Mouse (Mus musculus): ENCODE data around the gene Pygb.

Gene Pygb

DNA sequence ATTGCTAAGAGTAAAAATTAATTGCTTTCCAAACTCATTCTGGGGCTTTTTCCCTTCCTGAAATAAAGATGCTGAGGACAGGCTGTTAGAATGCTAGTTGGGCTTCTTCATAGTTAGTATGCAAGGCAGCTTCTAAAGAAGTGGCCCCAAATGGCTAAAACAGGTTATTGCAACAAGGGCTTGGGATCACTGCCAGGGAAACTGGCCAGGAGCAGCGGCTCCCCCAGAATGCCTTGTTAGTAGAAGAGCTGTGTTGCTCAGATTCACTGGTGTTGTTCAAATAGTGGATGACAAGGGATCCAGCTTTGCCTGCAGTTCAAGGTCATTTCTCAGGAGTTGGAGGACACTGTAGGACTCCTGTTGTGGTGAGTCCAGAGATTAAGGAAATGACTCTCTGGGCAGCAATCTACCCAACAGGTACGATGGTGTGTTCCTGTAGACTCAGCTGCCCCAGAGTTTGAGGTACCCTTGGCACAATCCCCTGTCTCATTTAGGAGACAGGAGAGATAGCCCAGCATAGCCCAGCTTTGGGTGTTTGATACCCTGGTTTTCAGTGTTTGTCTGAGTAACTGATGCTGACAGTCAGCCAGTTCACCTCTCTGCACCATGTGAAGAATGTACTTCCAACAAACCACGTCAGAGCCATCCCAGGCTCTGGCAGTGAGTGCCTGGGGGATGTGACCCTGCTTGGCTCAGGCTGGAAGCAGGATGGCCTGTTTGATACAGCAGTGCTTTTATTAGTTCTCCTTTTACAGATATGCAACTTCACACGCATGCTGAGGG is 2.4 kb downstream of the Pygb start:
- no peak for DNase-seq (ENCODE audit: low read depth, low spot score)

DNA sequence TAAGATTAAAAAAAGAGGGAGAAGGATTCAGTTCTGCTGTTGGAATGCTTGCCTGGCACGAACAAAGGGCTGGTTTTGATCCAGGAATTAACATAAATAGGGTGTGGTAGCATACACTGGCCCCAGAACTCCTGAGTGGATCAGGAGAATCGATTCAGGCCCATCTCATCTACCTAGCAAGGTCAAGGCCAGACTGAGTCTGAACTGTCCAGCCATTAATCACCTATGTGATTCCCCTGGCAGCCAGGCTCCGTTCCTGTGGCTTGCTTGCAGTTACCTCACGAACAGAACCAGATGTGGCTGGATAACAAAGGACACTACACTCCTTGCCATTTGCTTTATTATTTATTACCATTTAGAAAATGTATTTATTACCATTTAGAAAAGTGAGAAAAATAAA is 6.8 kb downstream of the Pygb start:
- no peak for DNase-seq (ENCODE audit: low read depth, low spot score)

DNA sequence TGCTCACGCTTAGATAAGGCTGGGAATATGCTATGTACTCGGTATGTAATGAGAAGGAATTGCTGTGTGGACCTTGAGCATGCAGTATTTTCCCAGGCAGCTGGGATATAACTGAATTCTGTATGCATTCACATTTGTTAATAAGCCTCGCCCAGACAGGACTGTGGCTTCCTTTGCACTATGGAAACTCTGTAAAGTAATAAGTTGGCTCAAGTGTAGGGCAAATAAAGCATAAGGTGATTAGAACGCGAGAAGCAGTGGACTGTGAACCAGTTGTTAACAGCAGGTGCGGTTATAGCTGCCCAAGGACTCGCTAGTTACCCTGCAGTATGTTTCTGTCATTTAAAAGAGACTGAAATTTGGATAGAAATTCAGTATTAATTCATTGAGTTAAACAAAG is 11.5 kb downstream of the Pygb start:
- no peak for DNase-seq (ENCODE audit: low read depth, low spot score)

DNA sequence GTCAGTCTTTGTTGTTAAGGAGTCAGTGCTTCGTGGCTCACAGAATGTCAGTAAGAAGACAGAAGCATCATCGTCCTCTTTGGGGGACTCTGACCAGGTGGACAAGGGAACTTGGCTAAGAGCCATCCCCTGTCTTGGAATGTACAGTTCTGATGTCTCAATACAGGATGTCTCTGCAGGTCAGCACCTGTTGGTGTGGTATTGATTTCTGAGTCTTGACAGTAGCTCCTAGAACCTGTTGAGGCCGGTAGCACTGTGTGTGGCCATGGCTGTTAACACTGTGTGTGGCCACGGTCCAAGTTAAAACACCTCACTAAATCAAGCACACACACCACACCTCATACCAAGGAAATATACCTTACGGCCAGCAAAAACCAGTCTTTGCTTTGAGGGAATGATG is 14.1 kb downstream of the Pygb start:
- DNase-seq (ENCODE audit: low read depth, low spot score), result no peak

DNA sequence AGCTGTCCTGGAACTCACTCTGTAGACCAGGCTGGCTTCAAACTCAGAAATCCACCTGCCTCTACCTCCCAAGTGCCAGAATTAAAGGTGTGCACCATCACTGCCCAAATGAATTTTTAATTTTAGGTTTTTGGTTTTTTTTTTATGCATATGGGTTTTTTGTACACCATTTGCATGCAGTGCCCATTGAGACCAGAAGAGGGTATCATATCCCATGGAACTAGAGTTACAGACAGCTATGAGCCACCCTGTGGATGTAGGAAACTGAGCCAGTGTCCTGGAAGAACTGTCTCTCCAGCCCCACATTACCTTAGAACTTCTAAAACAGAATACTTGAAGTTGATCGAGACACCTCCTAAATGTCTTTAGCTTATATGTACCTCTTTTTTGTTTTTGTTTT is 16.5 kb downstream of the Pygb start:
- DNase-seq (ENCODE audit: low read depth, low spot score), result no peak

DNA sequence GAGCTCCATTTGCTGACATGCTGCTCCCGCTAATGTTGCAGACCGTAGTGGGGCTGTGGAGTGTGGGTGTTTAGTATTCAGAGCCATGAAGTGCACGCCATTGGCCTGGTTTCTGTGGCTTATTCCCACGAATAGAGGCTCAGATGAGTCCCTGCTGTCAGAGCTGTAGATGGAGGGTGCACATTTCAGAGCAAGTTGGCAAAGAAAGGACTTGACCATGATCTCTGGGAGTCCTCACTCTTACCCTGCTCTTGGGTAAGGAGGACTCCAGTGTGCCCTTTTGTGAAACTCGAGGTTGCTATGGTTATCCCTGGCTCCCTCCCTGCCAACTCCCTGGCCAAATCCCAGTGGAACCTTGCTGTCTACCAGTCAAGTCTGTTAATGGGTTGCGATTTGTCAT is 21.8 kb downstream of the Pygb start:
- no peak for DNase-seq (ENCODE audit: low read depth, low spot score)

DNA sequence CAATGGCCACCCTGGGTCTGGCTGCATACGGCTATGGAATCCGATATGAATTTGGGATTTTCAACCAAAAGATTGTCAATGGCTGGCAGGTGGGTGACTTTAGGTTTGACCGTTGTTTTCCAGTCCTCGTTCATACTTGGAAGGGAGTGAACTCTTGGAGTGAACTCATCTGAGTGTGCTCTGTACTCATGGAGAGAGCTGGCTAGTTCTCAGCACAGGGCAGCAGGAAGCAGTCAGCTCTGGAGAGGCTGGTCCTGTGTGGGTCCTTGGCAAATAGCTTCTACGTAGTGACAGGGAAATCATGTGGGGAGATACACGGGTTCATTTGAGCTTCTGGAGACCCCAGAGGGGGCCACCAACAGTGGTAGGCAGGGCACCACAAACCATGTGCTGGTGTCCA is 22.3 kb downstream of the Pygb start:
- DNase-seq (ENCODE audit: low read depth, low spot score), result no peak

DNA sequence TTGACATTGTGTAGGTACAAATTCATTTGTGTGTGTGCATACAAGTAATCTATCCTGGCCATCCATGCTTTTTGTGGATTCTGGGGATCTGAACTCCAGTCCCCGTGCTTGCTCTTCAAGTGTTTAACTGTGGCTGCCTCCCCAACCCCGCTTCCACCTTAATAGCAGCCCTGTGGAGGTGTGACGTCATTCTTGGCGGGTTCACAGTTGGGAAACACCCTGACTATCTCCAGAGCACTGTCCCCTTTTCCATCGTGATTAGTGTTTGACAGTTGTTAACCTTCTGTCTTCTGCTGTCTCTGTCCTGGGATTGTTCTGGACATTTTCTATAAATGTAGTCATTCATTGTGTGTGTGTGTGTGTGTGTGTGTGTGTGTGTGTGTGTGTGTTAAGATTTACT is 24.1 kb downstream of the Pygb start:
- no peak for DNase-seq (ENCODE audit: low read depth, low spot score)

DNA sequence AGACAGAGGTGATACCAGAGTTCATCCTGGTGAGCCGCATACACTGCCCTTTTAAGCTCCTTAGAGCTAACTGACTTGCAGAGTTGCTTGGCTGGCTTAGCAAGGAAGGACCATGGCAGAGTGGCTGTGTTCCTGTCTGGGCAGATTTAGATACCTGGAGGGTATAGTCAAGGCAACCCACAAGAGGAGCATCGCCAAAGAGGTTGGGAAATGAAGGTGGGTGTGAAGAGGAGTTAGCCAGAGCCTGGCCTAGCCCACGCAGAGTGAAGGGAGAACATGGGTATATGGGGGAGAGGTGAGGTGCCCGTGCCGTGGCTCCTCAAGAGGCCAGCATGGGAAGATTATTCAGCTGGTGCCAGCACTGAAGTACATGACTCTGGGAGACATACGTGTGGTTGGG is 26.3 kb downstream of the Pygb start:
- DNase-seq (ENCODE audit: low read depth, low spot score), result no peak

DNA sequence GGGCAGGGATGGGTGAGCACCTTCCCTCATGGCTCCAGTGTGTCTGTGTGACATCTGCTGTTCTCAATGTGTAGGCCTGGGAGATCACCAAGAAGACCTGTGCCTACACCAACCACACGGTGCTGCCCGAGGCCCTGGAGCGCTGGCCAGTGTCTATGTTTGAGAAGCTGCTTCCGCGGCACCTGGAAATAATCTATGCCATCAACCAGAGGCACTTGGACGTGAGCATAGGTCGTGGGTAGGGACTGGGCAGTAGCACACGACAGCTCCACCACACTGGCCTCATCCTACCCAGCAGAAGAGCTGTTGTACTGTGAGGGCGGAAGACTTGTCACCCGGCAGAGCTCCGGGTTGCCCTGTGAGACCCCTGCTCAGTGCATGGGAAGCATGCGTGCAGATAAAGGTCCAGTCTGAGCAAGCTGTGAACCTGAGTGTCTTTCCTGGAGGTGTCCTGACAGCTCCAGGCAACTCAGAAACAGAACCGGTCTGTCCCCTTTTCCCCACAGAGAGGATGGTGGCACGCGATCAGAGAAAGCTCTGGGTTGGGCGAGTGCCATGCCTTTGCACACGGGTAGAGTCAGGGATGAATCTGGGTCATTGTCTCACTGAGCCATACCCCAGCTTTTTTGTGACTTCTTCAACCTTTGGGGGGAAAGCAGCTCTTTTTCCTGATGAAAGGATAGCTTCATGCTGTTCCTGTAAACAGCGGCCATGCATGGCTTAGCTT is 30.3 kb downstream of the Pygb start:
- no peak for DNase-seq (ENCODE audit: low read depth, low spot score)

DNA sequence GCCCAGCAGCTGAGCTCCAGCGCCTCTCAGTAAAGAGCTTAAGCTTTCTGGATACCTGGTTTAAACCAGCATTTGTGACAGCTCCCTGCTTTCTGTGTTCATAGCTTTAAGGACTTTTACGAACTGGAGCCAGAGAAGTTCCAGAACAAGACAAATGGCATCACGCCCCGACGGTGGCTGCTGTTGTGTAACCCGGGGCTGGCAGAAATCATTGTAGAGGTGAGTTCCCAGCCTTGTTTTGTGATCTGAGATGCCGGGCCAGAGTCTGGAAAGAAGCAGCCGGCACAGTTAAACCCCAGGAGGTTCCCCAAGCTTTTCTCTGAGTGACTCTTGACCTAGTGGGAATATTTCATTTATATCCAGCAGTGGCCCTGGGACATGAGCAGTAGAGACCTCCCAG is 32.2 kb downstream of the Pygb start:
- no peak for DNase-seq (ENCODE audit: low read depth, low spot score)

DNA sequence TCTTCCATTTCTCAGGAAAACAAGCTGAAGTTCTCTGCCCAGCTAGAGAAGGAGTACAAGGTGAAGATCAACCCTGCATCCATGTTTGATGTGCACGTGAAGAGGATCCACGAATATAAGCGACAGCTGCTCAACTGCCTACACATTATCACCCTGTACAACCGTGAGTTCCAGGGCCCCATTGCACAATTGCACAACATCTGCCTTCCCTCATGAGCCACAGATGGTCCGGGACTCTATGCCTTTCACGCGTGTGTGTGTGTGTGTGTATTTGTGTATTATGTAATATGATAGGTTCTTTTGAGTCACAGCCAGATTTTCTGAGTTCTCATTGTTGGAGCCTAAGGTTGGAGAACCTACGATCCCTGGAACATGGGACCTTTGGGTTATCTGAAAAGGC is 34.2 kb downstream of the Pygb start:
- no peak for DNase-seq (ENCODE audit: low read depth, low spot score)

DNA sequence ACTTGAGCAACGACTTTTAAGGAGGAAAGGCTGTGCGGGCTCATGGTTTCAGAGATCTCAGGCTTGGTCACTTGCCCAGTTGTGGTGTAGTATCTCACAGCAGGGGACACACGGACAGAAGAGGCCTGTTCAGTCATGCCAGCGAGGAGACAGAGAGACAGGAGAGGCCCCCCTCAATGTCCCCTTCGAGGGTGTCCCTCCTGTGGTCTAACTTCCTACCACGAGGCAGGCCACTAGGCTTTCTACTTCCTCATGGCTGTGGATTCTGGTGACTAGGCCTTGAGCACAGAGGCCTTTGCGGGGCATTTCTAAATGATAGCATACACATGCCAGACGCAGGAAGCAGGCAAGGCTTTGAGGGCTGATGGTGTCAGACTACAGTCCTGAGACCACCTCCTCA is 36.5 kb downstream of the Pygb start:
- no peak for DNase-seq (ENCODE audit: low read depth, low spot score)

DNA sequence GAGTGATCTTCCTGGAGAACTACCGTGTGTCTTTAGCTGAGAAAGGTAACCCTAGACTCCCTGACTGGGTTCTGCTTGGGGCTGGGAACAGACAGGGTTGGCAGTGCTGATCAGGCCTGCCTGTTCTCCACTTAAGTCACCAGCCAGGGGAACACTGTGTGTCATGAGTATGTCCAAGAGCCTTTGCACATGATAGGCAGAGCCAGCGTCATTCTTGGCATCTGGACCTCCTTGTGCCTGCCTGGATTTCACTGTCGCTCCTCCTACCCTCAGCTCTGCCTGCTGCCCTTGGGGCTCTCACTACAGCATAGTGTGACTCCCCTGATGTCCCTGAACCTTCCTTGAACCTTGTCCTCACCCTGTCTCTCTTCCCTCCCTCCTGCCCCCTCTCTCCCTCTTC is 39.9 kb downstream of the Pygb start:
- DNase-seq (ENCODE audit: low read depth, low spot score), result no peak

DNA sequence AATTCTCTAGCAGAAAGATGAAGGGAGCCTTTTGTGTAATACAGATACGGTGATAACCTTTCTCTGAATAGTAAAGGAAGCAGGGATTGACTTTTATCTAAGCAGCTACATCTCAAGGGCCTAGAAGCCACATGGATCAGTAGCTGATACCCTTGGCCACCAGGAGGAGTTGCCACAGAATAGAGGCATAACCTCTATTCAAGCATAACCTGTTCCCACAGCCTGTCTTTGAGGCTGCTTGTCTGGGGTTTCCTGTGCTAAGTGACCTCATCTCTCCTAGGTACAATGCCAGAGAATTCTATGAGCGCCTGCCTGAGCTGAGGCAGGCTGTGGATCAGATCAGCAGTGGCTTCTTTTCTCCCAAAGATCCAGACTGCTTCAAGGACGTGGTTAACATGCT is 41.6 kb downstream of the Pygb start:
- no peak for DNase-seq (ENCODE audit: low read depth, low spot score)

DNA sequence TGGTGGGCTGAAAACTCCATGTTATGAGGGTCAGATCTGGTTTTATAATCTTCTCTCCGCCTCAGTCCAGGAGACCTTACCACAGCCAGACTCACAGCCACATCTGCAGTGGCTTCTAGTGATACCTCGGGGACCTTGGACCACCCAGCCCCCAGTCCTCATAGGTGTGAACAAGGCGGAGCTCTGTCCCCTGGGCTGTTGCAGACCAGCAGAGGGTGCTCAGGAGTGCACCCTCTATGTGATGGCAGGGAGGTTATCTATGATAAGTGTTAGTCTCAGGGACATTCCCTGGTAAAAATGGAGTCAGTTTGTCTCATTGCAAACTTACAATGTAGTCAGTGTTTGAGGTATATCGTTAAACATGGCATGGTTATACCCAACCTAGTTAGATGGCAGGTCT is 42.1 kb downstream of the Pygb start:
- DNase-seq (ENCODE audit: low read depth, low spot score), result no peak

DNA sequence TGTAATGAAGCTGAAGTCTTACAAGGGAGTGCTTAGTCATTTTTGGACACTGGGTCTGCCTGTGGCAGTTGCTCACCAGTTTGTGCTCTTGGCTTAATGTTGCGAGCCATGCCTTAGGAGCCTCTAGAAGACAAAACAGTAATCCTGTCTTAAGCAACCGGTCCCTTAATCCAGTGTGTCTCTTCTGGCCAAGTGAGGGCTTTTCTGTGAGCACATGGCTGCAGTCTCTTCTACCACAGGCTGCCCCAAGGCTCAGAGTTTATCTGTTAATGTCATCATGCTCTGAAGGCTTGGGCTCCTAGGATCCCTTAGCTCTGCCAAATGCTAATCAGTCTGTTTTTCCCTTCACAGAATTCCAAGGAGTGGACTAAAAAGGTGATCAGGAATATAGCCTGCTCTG is 43.5 kb downstream of the Pygb start:
- DNase-seq (ENCODE audit: low read depth, low spot score), result no peak

DNA sequence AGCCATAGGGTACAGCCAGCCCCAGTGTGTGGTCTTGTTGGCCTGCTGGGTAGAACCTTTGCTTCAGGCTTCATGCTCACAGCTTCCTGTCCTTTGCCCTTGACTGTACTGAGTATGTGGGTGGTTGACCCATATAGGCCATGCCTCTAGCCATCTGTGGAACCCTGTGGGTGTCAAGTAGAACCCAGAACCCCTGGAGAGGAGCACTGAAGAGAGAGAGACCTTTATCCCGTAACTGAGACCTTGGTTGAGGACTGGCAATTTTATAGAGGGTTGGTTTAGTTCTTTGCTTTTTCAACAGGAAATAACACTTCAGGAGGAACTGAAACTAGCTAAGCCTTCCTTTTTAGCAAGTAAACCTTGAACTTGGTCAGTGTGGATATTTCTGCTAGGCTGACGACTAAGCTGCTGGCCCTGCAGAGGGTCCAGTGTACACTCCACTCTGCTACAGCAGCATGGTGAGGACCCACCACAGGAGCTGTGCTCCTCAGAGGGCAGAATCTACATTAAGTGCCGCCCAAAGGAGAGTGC is 44.4 kb downstream of the Pygb start:
- no peak for DNase-seq (ENCODE audit: low read depth, low spot score)

DNA sequence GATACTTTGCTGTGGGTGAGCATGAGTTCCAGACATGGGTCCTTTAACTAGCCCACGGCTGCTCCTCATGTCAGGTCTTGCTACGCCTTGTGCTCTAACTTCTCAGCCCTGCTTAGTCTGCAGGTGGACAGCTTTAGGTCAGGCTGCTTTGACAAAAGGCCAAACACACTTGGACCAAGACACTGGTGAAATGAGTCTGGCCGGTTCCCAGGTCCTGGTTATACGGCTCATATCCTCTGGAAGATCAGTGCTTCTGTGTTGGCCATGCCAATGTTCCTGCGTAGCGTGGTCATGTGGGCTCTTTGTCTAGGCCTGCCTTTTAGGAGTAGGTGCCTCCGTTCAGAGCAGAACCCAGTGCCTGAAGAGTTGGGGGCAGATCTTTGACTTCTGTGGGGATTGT is 45.5 kb downstream of the Pygb start:
- no peak for DNase-seq (ENCODE audit: low read depth, low spot score)

DNA sequence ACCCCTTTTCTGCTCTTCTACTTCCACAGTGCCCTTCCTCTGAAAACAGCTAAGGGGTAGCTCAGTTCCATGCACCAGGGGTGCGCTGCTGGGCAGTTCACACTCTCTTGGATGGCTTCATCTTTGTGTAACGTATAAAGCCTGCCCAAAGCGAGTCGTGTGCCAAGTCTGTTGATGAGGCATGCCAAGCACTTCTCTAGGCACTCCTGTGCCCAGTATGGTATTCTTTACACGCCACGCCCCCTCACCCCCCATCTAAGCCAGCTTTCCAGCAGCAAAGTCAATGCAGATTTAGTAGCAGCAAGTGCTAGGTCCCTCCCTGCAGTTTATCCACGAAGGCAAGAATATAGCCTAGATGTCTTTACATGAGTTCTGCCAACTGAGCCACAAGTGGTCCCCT is 48.1 kb downstream of the Pygb start:
- DNase-seq (ENCODE audit: low read depth, low spot score), result no peak

DNA sequence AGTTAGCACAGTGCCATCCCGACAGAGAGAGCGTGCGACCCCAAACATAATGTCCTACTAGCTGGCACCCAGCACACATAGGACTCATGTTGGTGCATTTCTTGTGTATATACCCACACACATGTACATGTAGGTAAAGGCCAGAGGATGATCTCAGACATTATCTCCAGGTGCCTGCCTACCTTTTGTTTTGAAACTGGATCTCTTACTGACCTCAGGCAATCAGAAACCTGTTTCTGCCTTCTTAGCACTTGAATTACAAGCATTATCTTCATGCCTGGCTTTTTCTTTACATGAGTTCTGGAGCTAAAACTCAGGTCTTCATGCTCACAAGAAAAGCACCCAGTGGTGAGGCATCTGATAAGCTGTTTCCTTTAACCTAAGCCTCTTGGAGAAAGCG is 49.4 kb downstream of the Pygb start:
- no peak for DNase-seq (ENCODE audit: low read depth, low spot score)

DNA sequence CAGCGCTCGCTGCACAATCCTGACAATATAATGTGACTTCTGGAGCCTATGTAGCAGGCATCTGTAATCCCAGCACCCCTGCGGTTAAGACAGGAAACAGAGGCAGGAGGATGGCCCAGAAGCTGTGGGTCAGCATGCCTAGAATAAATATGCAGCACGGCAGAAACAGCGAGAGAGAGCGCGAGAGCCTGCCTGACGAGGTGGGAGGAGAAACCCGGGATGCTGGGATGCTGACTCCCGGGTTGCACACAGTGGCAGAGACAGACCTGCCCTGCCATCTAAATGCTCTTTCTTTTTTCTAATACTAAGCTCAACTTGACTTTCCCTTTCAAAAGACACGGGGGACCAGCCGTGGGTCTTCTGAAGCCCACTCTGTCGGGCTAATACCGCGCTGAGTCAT is 50.4 kb downstream of the Pygb start:
- DNase-seq (ENCODE audit: low read depth, low spot score), result no peak

DNA sequence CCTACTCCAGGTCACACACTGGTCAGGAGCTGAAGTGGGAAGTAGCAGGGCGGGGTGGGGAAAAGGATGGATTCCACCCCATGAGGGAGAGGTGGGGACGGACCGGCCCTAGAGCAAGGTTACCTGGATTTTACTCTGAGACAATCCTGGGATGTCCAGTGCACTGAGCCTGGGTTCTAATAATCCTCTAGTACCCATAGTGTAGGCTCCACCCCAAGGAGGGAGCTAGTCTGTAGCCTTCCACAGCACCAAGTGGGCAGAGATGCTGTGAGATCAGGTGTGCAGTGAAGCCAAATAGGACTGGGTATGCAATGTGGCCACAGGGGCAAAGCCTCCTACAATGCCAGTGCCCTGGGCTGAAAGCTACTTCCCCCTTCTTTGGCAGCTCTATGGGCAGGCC is 51.2 kb downstream of the Pygb start:
- DNase-seq (ENCODE audit: low read depth, low spot score), result no peak

Measured in c-Kit-negative CD71-positive TER-119-positive erythroid progenitor cells, embryonic 14.5 days (primary cell).